Mouse (Mus musculus) hindbrain, embryonic 14.5 days (tissue): ENCODE data around the gene Cpne4. TPM values are rescaled to one million over a fixed set of nuclear protein-coding genes. Genes with fewer than 3 reads are reported as not detected.

ENCODE experiments used
- ATAC-seq: fragments of 200-750 bp; cut with Nextera tagmentation; 2 replicates; pipeline ENCODE4 v1.8.0; 2017; ENCODE audit warnings: moderate number of reproducible peaks, mild to moderate bottlenecking, moderate TSS enrichment, moderate library complexity; ENCODE audit not compliant: low FRiP score
- DNase-seq: peaks from one replicate; pipeline ENCODE4 v3.0.0-alpha.2; 2015; ENCODE audit warnings: low spot score
- H3K27ac ChIP-seq: fragments of 300-500 bp; sonication (generic); 2 replicates; pipeline ENCODE4 v1.5.1; 2014; ENCODE audit warnings: mild to moderate bottlenecking, moderate library complexity
- H3K27me3 ChIP-seq: fragments of 300-500 bp; sonication (generic); 2 replicates; pipeline ENCODE4 v1.6.1; 2014; ENCODE audit warnings: mild to moderate bottlenecking, low read length, mixed read lengths; ENCODE audit not compliant: control insufficient read depth, insufficient read depth
- H3K36me3 ChIP-seq: fragments of 300-500 bp; sonication (generic); replicated peaks from 2 replicates; pipeline ENCODE4 v1.6.1; 2014; ENCODE audit not compliant: control insufficient read depth, insufficient read depth
- H3K4me1 ChIP-seq: fragments of 300-500 bp; sonication (generic); replicated peaks from 2 replicates; pipeline ENCODE4 v1.6.1; 2014; ENCODE audit warnings: antibody characterized with exemption, low read length, mixed read lengths; ENCODE audit not compliant: control insufficient read depth, insufficient read depth
- H3K4me2 ChIP-seq: fragments of 300-500 bp; sonication (generic); replicated peaks from 2 replicates; pipeline ENCODE4 v1.6.1; 2014; ENCODE audit warnings: mild to moderate bottlenecking, moderate library complexity
- H3K4me3 ChIP-seq: fragments of 300-500 bp; sonication (generic); replicated peaks from 2 replicates; pipeline ENCODE4 v1.5.1; 2014; ENCODE audit warnings: mild to moderate bottlenecking, low read length
- H3K9ac ChIP-seq: fragments of 300-500 bp; sonication (generic); 2 replicates; pipeline ENCODE4 v1.6.1; 2014
- H3K9me3 ChIP-seq: fragments of 300-500 bp; sonication (generic); 2 replicates; pipeline ENCODE4 v1.6.1; 2016; ENCODE audit warnings: low read length; ENCODE audit not compliant: control insufficient read depth
- WGBS: fragments of 180-500 bp; shearing (Covaris S2); extraction: QIAGEN DNeasy Blood & Tissue Kit; methylation state at CpG from one replicate; pipeline ENCODE4 v1.1.7; 2014; 5-methylcytosine and 5-hydroxymethylcytosine counted together
- polyA plus RNA-seq: library from polyadenylated mRNA; unstranded; fragments of >200 nt; fragmentation: Nextera tagmentation; extraction: Ambion mirVana; gene quantifications from 2 replicates; pipeline ENCODE4 v1.2.1, GENCODE M21; 2014

The Cpne4 gene
- polyA plus RNA-seq, 1 experiment from 2014 or later: 11.5 TPM

DNA sequence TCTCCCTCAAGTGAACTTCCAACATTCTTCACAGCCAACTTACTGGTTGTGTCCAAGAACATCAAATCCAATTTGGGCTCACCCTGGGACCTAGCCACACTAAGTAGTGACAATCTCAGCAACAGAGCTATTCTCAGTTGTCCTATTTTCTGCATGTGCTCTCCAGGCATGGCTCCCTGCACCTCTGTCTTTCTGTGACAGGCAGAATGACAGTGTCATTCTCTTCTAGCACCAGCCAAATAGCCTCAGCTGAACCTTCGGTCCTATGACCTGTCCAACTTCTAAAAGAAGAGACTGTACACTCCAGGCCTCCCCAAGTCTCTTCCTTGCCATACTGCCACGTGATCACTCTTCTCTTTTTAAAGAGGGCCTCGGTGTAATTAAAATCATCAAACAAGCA is 481.2 kb downstream of the Cpne4 start:
- no peaks in the 10 kb centered on the region for H3K36me3 ChIP-seq
- H3K4me3 ChIP-seq: no peak overlapping the region
- H3K27ac ChIP-seq: no peak overlapping the region
- no peak overlapping the region for H3K9ac ChIP-seq
- DNase-seq (no peak), ATAC-seq (no peak)
- no peaks in the 10 kb centered on the region for H3K27me3 ChIP-seq
- 76% methylated on average over 3 of the region's 3 CpGs for WGBS
- H3K4me1 ChIP-seq: no peaks in the 10 kb centered on the region
- H3K9me3 ChIP-seq: no peaks in the 10 kb centered on the region
- H3K4me2 ChIP-seq: no peak overlapping the region

- Histone ChIP-seq H3K27me3 (no peaks in the 10 kb centered on the region), H3K36me3 (no peaks in the 10 kb centered on the region), H3K4me2 (no peak overlapping the region), H3K9ac (no peak overlapping the region), H3K9me3 (no peaks in the 10 kb centered on the region), H3K4me3 (no peak overlapping the region), H3K27ac (no peak overlapping the region), H3K4me1 (no peaks in the 10 kb centered on the region)
- ATAC-seq (no peak), DNase-seq (peak; percentile 37)
- WGBS: 75% methylated on average over 9 of the region's 9 CpGs
These were observed 485.5 kb downstream of the Cpne4 start for GRCm38 (mm10) chr9:105032572-105032971.

DNA sequence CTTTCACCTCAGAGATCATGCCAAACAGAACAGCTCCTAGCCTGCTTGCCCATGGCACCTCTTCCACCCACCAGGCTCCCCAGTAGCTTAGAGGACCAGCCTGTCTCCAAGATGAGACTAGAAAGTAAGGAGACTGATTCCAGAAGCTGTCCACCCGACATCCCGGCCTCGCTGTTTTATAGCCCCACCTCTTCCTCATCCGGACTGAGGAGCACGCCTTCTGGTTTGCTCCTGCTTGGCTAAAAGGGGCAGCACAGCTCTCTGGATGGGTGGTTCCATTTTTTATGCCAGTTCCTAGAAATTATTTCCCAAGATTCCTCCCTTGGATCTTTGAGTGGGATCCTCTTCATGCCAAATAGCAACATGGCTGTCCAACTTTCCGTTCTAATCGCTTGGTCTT is 486.6 kb downstream of the Cpne4 start:
- Histone ChIP-seq H3K27me3 (no peaks in the 10 kb centered on the region), H3K36me3 (no peaks in the 10 kb centered on the region), H3K4me3 (no peak overlapping the region), H3K4me2 (no peak overlapping the region), H3K27ac (no peak overlapping the region), H3K9ac (no peak overlapping the region), H3K4me1 (no peaks in the 10 kb centered on the region), H3K9me3 (no peaks in the 10 kb centered on the region)
- DNase-seq (no peak), ATAC-seq (no peak)
- WGBS: 88% methylated on average over 7 of the region's 7 CpGs

- DNase-seq (no peak), ATAC-seq (no peak)
- H3K4me1 ChIP-seq: no peaks in the 10 kb centered on the region
- no peaks in the 10 kb centered on the region for H3K9me3 ChIP-seq
- H3K4me2 ChIP-seq: no peak overlapping the region
- no peak overlapping the region for H3K27ac ChIP-seq
- H3K4me3 ChIP-seq: no peak overlapping the region
- no peaks in the 10 kb centered on the region for H3K36me3 ChIP-seq
- 87% methylated on average over 3 of the region's 3 CpGs for WGBS
- no peaks in the 10 kb centered on the region for H3K27me3 ChIP-seq
- H3K9ac ChIP-seq: no peak overlapping the region
These were observed 490.8 kb downstream of the Cpne4 start for GRCm38 (mm10) chr9:105037847-105038246.

DNA sequence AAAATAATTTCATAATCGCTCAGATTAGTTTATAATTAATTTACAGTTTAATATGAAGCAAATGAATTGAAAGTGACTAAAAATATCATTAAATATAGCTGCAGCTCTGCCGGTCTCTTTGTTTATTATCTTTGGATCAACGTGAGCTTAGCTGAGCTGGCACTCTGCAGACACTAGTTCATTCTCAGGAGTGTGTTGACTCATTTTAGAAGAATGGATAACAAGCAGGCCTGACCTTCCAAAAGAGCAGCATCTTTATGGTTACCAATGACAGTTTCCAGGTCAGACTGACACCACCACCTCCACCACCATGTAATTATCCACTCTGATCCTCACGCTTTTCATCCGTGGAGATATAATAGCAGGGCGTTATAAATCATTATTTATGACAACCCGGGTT is 498.9 kb downstream of the Cpne4 start:
- Histone ChIP-seq H3K9ac (no peak overlapping the region), H3K4me1 (peaks cover 16% of the 10 kb centered on the region), H3K27me3 (no peaks in the 10 kb centered on the region), H3K9me3 (no peaks in the 10 kb centered on the region), H3K4me2 (no peak overlapping the region), H3K36me3 (no peaks in the 10 kb centered on the region), H3K4me3 (no peak overlapping the region), H3K27ac (no peak overlapping the region)
- DNase-seq (no peak), ATAC-seq (no peak)
- 60% methylated on average over 7 of the region's 7 CpGs for WGBS

GRCm38 (mm10) chr9:105048351-105048750 is 501.3 kb downstream of the Cpne4 start:
- H3K36me3 ChIP-seq: no peaks in the 10 kb centered on the region
- no peaks in the 10 kb centered on the region for H3K9me3 ChIP-seq
- 22% methylated on average over 10 of the region's 10 CpGs for WGBS
- H3K27me3 ChIP-seq: no peaks in the 10 kb centered on the region
- peak; percentile 57; the same call in 1 of the 2 replicates for ATAC-seq
- no peak overlapping the region for H3K9ac ChIP-seq
- peak; percentile 59 for DNase-seq
- no peak overlapping the region for H3K4me2 ChIP-seq
- H3K27ac ChIP-seq: peak overlapping the region; percentile 79
- H3K4me1 ChIP-seq: peaks cover 16% of the 10 kb centered on the region
- H3K4me3 ChIP-seq: no peak overlapping the region

GRCm38 (mm10) chr9:105049636-105050035 is 502.6 kb downstream of the Cpne4 start:
- H3K4me1 ChIP-seq: peaks cover 25% of the 10 kb centered on the region
- no peak overlapping the region for H3K4me3 ChIP-seq
- DNase-seq: no peak
- H3K4me2 ChIP-seq: no peak overlapping the region
- no peak for ATAC-seq
- no peak overlapping the region for H3K9ac ChIP-seq
- 66% methylated on average over 2 of the region's 2 CpGs for WGBS
- H3K36me3 ChIP-seq: no peaks in the 10 kb centered on the region
- H3K9me3 ChIP-seq: no peaks in the 10 kb centered on the region
- no peak overlapping the region for H3K27ac ChIP-seq
- no peaks in the 10 kb centered on the region for H3K27me3 ChIP-seq

GRCm38 (mm10) chr9:105050257-105050656 is 503.2 kb downstream of the Cpne4 start:
- Histone ChIP-seq H3K27me3 (no peaks in the 10 kb centered on the region), H3K9me3 (no peaks in the 10 kb centered on the region), H3K4me2 (no peak overlapping the region), H3K4me3 (no peak overlapping the region), H3K36me3 (peaks cover 3% of the 10 kb centered on the region; the same call in 1 of the 2 replicates), H3K4me1 (peaks cover 25% of the 10 kb centered on the region), H3K27ac (no peak overlapping the region), H3K9ac (no peak overlapping the region)
- DNase-seq: no peak
- ATAC-seq: no peak
- WGBS: 59% methylated on average over 2 of the region's 2 CpGs

- under 1% methylated on average over 31 of the region's 31 CpGs for WGBS
- Histone ChIP-seq H3K4me1 (peaks cover 18% of the 10 kb centered on the region), H3K9me3 (no peaks in the 10 kb centered on the region), H3K27me3 (no peaks in the 10 kb centered on the region), H3K27ac (peak within 1 kb of the TSS; percentile 58; the same call in 1 of the 2 replicates), H3K4me3 (peak within 1 kb of the TSS; percentile 99), H3K9ac (peak within 1 kb of the TSS; percentile 95), H3K4me2 (peak within 1 kb of the TSS; percentile 73), H3K36me3 (peaks cover 32% of the 10 kb centered on the region)
- peak; percentile 92 for DNase-seq
- peak; percentile 64; the same call in 1 of the 2 replicates for ATAC-seq
These were observed 506.1 kb downstream of the Cpne4 start, which contains the start of gene Mrpl3 for GRCm38 (mm10) chr9:105053147-105053557. Gene Mrpl3, plus strand, starts transcription at chr9:105053239.

GRCm38 (mm10) chr9:105053812-105054211 is 506.7 kb downstream of the Cpne4 start:
- H3K9ac ChIP-seq: peak overlapping the region; percentile 95
- H3K27ac ChIP-seq: no peak overlapping the region
- H3K27me3 ChIP-seq: no peaks in the 10 kb centered on the region
- 64% methylated on average over 4 of the region's 4 CpGs for WGBS
- H3K36me3 ChIP-seq: peaks cover 38% of the 10 kb centered on the region
- no peaks in the 10 kb centered on the region for H3K9me3 ChIP-seq
- no peak for ATAC-seq
- peak overlapping the region; percentile 73 for H3K4me2 ChIP-seq
- peaks cover 11% of the 10 kb centered on the region for H3K4me1 ChIP-seq
- DNase-seq: no peak
- H3K4me3 ChIP-seq: peak overlapping the region; percentile 99
